In genomic region chr6:87672661-87673060, GRCm38 (mm10) we compare ENCODE assay signal across 8 mouse cellular contexts. TPM values are rescaled to one million over a fixed set of nuclear protein-coding genes. Genes with fewer than 3 reads are reported as not detected.
A peak's percentile ranks its signal among the peaks of the same experiment; 100 is the strongest.
DNase-seq lines count a peak whose midpoint lies in the region; ATAC-seq and TF ChIP-seq lines count a peak whose summit lies in the region.

No protein-coding gene starts in this region.

- H3K9ac ChIP-seq in limb, embryonic 14.5 days (ENCODE audit: low read depth, low read length, severe bottlenecking), result peak overlapping the region; percentile 17
- H3K9ac ChIP-seq in stomach, postnatal 0 days (ENCODE audit: low read length), result peak overlapping the region; percentile 50; the same call in 1 of the 2 replicates

- ATAC-seq in limb, embryonic 14.5 days (ENCODE audit: low FRiP score, low read depth), result no peak
- ATAC-seq in stomach, postnatal 0 days (ENCODE audit: low FRiP score, low TSS enrichment), result no peak
- no peak for ATAC-seq in granulocyte monocyte progenitor cell, adult 5-6 weeks (replicated peaks; ENCODE audit: poor library complexity, severe bottlenecking)

- no peaks in the 10 kb centered on the region for H3K36me3 ChIP-seq in limb, embryonic 14.5 days (ENCODE audit: control insufficient read depth, insufficient read depth, low read length)
- 0 out of 2 replicates have a peak, but pooled peaks cover 2% of the 10 kb centered on the region for H3K36me3 ChIP-seq in stomach, postnatal 0 days (ENCODE audit: control insufficient read depth, insufficient read depth, low read length)

- no peaks in the 10 kb centered on the region for H3K27me3 ChIP-seq in limb, embryonic 14.5 days (ENCODE audit: control insufficient read depth, insufficient read depth, low read length)
- H3K27me3 ChIP-seq in stomach, postnatal 0 days (ENCODE audit: control insufficient read depth, insufficient read depth, low read length), result no peaks in the 10 kb centered on the region

- peaks cover 3% of the 10 kb centered on the region; the same call in 1 of the 2 replicates for H3K4me1 ChIP-seq in limb, embryonic 14.5 days (ENCODE audit: control insufficient read depth, insufficient read depth, low read length)
- H3K4me1 ChIP-seq in stomach, postnatal 0 days (replicated peaks; ENCODE audit: control insufficient read depth, insufficient read depth), result peaks cover 3% of the 10 kb centered on the region; the same call in 1 of the 2 replicates

- H3K4me3 ChIP-seq in limb, embryonic 14.5 days (replicated peaks; ENCODE audit: low read length), result peak overlapping the region; percentile 79
- peak overlapping the region; percentile 17; the same call in 1 of the 2 replicates for H3K4me3 ChIP-seq in stomach, postnatal 0 days (ENCODE audit: low read depth, low read length)

- TF ChIP-seq CTCF in stomach, postnatal 0 days (IDR thresholded peaks at IDR 0.05; ENCODE audit: low read depth), result no peak

- H3K27ac ChIP-seq in limb, embryonic 14.5 days (replicated peaks; ENCODE audit: low read depth, low read length), result peak overlapping the region; percentile 44
- 0 out of 2 replicates have a peak overlapping the region, but pooled peaks have one; percentile 56 for H3K27ac ChIP-seq in stomach, postnatal 0 days (replicated peaks)

- peak overlapping the region; percentile 59 for H3K4me2 ChIP-seq in limb, embryonic 14.5 days (replicated peaks; ENCODE audit: low read depth, low read length, severe bottlenecking)
- peak overlapping the region; percentile 39 for H3K4me2 ChIP-seq in stomach, postnatal 0 days (replicated peaks; ENCODE audit: low read depth)

- WGBS in limb, embryonic 14.5 days, result 49% methylated on average over 4 of the region's 4 CpGs
- WGBS in stomach, postnatal 0 days, result 40% methylated on average over 4 of the region's 4 CpGs

- no peak for TF ChIP-seq POLR2A in limb, embryonic 14.5 days (IDR thresholded peaks at IDR 0.05; ENCODE audit: borderline replicate concordance, extremely low read depth, insufficient read depth, insufficient read length)

- H3K9me3 ChIP-seq in limb, embryonic 14.5 days (ENCODE audit: control insufficient read depth, low read length), result no peaks in the 10 kb centered on the region
- H3K9me3 ChIP-seq in stomach, postnatal 0 days (ENCODE audit: control insufficient read depth, low read length), result no peaks in the 10 kb centered on the region

- DNase-seq in cerebellum, adult 9-11 months, result peak; percentile 25
- DNase-seq in cerebellum, postnatal 10 days, result no peak
- peak; percentile 13 for DNase-seq in thymus, postnatal 14 days
- DNase-seq in thymus, postnatal 36 days, result no peak
- DNase-seq in limb, embryonic 14.5 days (ENCODE audit: low spot score), result no peak
- DNase-seq in stomach, postnatal 0 days (ENCODE audit: low spot score), result no peak
- DNase-seq in left cerebral cortex, adult 8-10 months (ENCODE audit: low spot score in 2 of 2), result no peak

- no peak for TF ChIP-seq EP300 in stomach, postnatal 0 days (optimal IDR thresholded peaks at IDR 0.05)

RNA-seq across cellular contexts. Expression of gene Aplf, which starts 0.7 kb away (rescaled TPM):
- 7.5 and 10.3 TPM in 2 replicates for polyA plus RNA-seq in limb, embryonic 14.5 days (2012; rRNA removed)
- polyA plus RNA-seq in limb, embryonic 14.5 days (2014; fragmentation: Nextera tagmentation; extraction: Ambion mirVana), result 14.3 and 16.2 TPM in 2 replicates
- 8.4 and 9.8 TPM in 2 replicates for polyA plus RNA-seq in stomach, postnatal 0 days (2015; fragmentation: Nextera tagmentation; extraction: Ambion mirVana)
- 6.6 and 10.6 TPM in 2 replicates for total RNA-seq in granulocyte monocyte progenitor cell, adult 5-6 weeks (2014; fragmentation: Nextera tagmentation)
- total RNA-seq in granulocyte monocyte progenitor cell, adult 5-6 weeks (2017), result 22.8 and 25.9 TPM in 2 replicates
- 10 to 100 TPM in 1 of 4 experiments, 1 to 10 TPM in 3; 8.2 to 10.3 (median 9.2) TPM for total RNA-seq in left cerebral cortex, adult 8-10 months (2022)

RNA-seq across cellular contexts. Expression of gene Efcc1, which starts 58.0 kb away (rescaled TPM):
- 0.98 and 1.3 TPM in 2 replicates for polyA plus RNA-seq in limb, embryonic 14.5 days (2012; rRNA removed)
- polyA plus RNA-seq in limb, embryonic 14.5 days (2014; fragmentation: Nextera tagmentation; extraction: Ambion mirVana), result 0.64 and 0.80 TPM in 2 replicates
- polyA plus RNA-seq in stomach, postnatal 0 days (2015; fragmentation: Nextera tagmentation; extraction: Ambion mirVana), result 1.1 and 1.4 TPM in 2 replicates
- total RNA-seq in granulocyte monocyte progenitor cell, adult 5-6 weeks (2014; fragmentation: Nextera tagmentation), result 0.11 and 1.3 TPM in 2 replicates
- 1.5 and 4.8 TPM in 2 replicates for total RNA-seq in granulocyte monocyte progenitor cell, adult 5-6 weeks (2017)
- 1 to 10 TPM; 4.6 to 9.6 (median 8.4) TPM for total RNA-seq in left cerebral cortex, adult 8-10 months (2022)

Comparison
In these comparisons a context has a peak if more than half of its experiments do, and no peak if none do; other contexts are left out.
1. DNase-seq: peak in cerebellum, adult 9-11 months (single experiment) and thymus, postnatal 14 days (single experiment); none in cerebellum, postnatal 10 days (0 of 2), thymus, postnatal 36 days (0 of 2), limb, embryonic 14.5 days (single experiment), stomach, postnatal 0 days (single experiment) and left cerebral cortex, adult 8-10 months (0 of 2).